Mouse (Mus musculus): ENCODE measurements at regions not wholly inside any gene's neighbourhood (a gene's known extent, or its start where the extent isn't known, plus 50 kb on each side); places are given as distances from the start of the nearest gene placed in this dataset.
A peak's percentile ranks its signal among the peaks of the same experiment; 100 is the strongest.

GRCm38 (mm10) chr12:52402711-52403110 lies 101.1 kb upstream of the Arhgap5 start:
- DNase-seq = no peak

- DNase-seq = no peak
These were observed 97.4 kb upstream of the Arhgap5 start for GRCm38 (mm10) chr12:52406386-52406785.

GRCm38 (mm10) chr12:52408307-52408895 lies 95.4 kb upstream of the Arhgap5 start:
- DNase-seq = no peak

GRCm38 (mm10) chr12:52409221-52409620 lies 94.6 kb upstream of the Arhgap5 start:
- no peak for DNase-seq

GRCm38 (mm10) chr12:52412172-52412571 lies 91.6 kb upstream of the Arhgap5 start:
- DNase-seq = no peak

- DNase-seq = no peak
These were observed 90.7 kb upstream of the Arhgap5 start for GRCm38 (mm10) chr12:52413046-52413473.

- DNase-seq = no peak
These were observed 81.0 kb upstream of the Arhgap5 start for GRCm38 (mm10) chr12:52422729-52423128.

- no peak for DNase-seq
These were observed 79.3 kb upstream of the Arhgap5 start for GRCm38 (mm10) chr12:52424336-52425034.

- no peak for DNase-seq
These were observed 73.8 kb upstream of the Arhgap5 start for GRCm38 (mm10) chr12:52429935-52430334.

GRCm38 (mm10) chr12:52431933-52432332 lies 71.8 kb upstream of the Arhgap5 start:
- DNase-seq = no peak

- peak; percentile 28 for DNase-seq
These were observed 69.8 kb upstream of the Arhgap5 start for GRCm38 (mm10) chr12:52434021-52434420.

- DNase-seq = no peak
These were observed 68.5 kb upstream of the Arhgap5 start for GRCm38 (mm10) chr12:52435321-52435720.

GRCm38 (mm10) chr12:52435795-52436211 lies 68.0 kb upstream of the Arhgap5 start:
- DNase-seq = no peak

GRCm38 (mm10) chr12:52436941-52437340 lies 66.8 kb upstream of the Arhgap5 start:
- no peak for DNase-seq

- no peak for DNase-seq
These were observed 64.5 kb upstream of the Arhgap5 start for GRCm38 (mm10) chr12:52439241-52439640.

GRCm38 (mm10) chr12:52440868-52441365 lies 62.9 kb upstream of the Arhgap5 start:
- DNase-seq = peak; percentile 23

GRCm38 (mm10) chr12:52442337-52442736 lies 61.4 kb upstream of the Arhgap5 start:
- DNase-seq = no peak

GRCm38 (mm10) chr12:52445731-52446130 lies 58.0 kb upstream of the Arhgap5 start:
- no peak for DNase-seq

GRCm38 (mm10) chr12:52446501-52446900 lies 57.3 kb upstream of the Arhgap5 start:
- no peak for DNase-seq

- no peak for DNase-seq
These were observed 56.3 kb upstream of the Arhgap5 start for GRCm38 (mm10) chr12:52447482-52447881.

- DNase-seq = no peak
These were observed 55.6 kb upstream of the Arhgap5 start for GRCm38 (mm10) chr12:52448218-52448617.

- no peak for DNase-seq
These were observed 49.9 kb upstream of the Arhgap5 start for GRCm38 (mm10) chr12:52453890-52454289.
